Mouse (Mus musculus) ES-Bruce4 (cell line): ENCODE results near the gene BC017158.

Source experiments
- CTCF ChIP-seq: IDR thresholded peaks from one replicate; pipeline ENCODE4 v1.8.1; 2011; ENCODE audit warnings: low read depth, low read length
- EP300 ChIP-seq: IDR thresholded peaks from 2 replicates; pipeline ENCODE4 v1.6.1; 2011; ENCODE audit warnings: low read depth, low read length; ENCODE audit not compliant: insufficient read depth
- POLR2A ChIP-seq: IDR thresholded peaks from one replicate; pipeline ENCODE4 v1.8.1; 2011; ENCODE audit warnings: low read length; ENCODE audit not compliant: insufficient read depth

DNA sequence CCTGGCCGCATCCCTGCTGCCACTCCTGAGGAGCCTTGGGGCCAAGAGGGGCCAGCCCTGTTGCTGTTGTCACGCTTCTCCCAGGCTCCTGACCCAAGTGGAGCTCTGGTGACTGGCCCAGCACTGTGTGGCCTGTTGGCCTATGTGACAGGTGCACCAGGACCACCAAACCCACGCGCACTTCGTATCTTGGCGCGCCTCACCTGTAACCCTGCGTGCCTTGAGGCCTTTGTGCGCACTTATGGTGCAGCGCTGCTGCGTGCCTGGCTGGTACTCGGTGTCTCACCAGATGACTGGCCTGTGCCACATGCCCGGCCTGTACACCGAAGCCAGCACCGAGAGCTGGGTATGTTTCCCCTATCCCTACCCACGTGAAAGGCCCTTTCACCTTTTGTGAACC lies 55.6 kb downstream of the BC017158 start:
- no peak for TF ChIP-seq EP300
- no peak for TF ChIP-seq CTCF
- no peak for TF ChIP-seq POLR2A
